Mouse (Mus musculus): ENCODE results near the gene Mctp2. TPM values are rescaled to one million over a fixed set of nuclear protein-coding genes. Genes with fewer than 3 reads are reported as not detected.

The Mctp2 gene
- total and polyA plus RNA-seq, 2 experiments from 2014 or later: 0.25 to 2.1 TPM

DNA sequence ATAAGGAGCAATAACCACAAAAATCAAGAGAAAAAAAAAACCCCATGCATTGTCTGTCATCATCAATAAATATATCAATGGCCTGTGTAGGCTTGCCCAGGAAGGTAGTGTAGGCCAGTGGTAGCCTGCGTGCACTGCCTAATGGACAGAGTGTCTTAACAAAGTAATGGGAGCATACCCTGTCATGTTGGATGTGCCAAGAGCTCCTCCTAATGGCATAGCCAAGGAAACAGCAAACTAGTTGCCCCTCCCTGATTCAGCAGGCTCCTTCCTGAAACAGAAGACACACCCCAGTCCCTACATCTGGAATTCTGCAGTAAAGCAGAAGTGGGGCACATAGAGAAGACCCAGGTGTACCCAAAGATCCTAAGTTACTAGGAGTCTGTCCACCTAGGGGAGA is 113.1 kb downstream of the Mctp2 start:
- Histone ChIP-seq H3K9me3 (ENCODE audit: low read length) (no peaks in the 10 kb centered on the region), H3K4me3 (ENCODE audit: low read depth, low read length) (no peak overlapping the region), H3K4me1 (ENCODE audit: insufficient read depth) (no peaks in the 10 kb centered on the region), H3K27me3 (ENCODE audit: insufficient read depth, low read length) (no peaks in the 10 kb centered on the region), H3K9ac (no peak overlapping the region), H3K27ac (ENCODE audit: low read depth, low read length) (no peak overlapping the region), H3K36me3 (ENCODE audit: insufficient read depth) (no peaks in the 10 kb centered on the region), H3K4me2 (ENCODE audit: low read depth) (no peak overlapping the region)
- DNase-seq (no peak), ATAC-seq (no peak)
- peak; percentile 20; the same call in 1 of the 2 replicates for TF ChIP-seq CTCF (IDR thresholded peaks at IDR 0.05; ENCODE audit: low read depth)
- 70% methylated on average over 1 of the region's 1 CpGs for WGBS

DNA sequence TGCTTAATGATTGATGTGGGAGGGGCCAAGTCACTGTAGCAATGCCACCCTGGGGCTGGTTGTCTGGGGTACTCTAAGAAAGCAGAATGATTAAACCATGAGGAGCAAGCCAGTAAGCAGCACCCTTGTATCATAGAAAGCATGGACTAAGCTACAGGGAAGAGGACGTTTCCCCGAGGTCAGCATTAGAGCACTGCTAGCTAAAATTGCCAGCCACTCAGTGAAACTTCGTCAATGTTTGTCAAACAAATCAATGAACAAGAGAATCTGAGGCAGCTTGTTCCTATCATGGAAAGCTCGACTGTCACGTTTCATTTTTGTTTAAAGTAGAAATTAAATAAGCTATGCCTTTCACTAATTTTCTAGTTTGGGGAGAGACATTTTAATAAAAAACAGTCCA is 124.8 kb downstream of the Mctp2 start:
- WGBS: 80% methylated on average over 5 of the region's 5 CpGs
- H3K4me1 ChIP-seq (ENCODE audit: insufficient read depth): no peaks in the 10 kb centered on the region
- H3K27ac ChIP-seq (ENCODE audit: low read depth, low read length): no peak overlapping the region
- DNase-seq: no peak
- H3K9me3 ChIP-seq (ENCODE audit: low read length): no peaks in the 10 kb centered on the region
- H3K9ac ChIP-seq: no peak overlapping the region
- ATAC-seq: no peak
- TF ChIP-seq CTCF (IDR thresholded peaks at IDR 0.05; ENCODE audit: low read depth): no peak
- H3K36me3 ChIP-seq (ENCODE audit: insufficient read depth): no peaks in the 10 kb centered on the region
- no peak overlapping the region for H3K4me3 ChIP-seq (ENCODE audit: low read depth, low read length)
- no peaks in the 10 kb centered on the region for H3K27me3 ChIP-seq (ENCODE audit: insufficient read depth, low read length)
- no peak overlapping the region for H3K4me2 ChIP-seq (ENCODE audit: low read depth)

DNA sequence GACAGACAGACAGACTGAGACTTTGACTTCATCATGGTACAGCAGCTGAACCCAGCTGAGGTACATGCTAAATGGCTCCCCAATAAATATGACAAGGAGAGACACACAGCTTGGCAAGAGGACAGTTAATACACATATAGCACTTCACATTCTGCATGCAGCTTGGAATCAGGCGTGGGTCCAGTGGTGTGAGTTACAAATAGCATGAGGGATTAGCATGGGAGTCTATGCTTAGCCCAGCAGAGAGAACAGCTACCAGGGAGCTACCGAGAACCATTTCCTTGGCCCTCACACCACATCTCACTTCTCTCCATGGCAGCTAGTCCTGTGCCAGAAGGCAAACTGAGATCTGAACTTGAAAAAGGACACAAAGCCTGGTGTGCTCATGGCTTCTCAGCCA is 137.1 kb downstream of the Mctp2 start:
- Histone ChIP-seq H3K4me3 (ENCODE audit: low read depth, low read length) (no peak overlapping the region), H3K36me3 (ENCODE audit: insufficient read depth) (no peaks in the 10 kb centered on the region), H3K27ac (ENCODE audit: low read depth, low read length) (no peak overlapping the region), H3K4me1 (ENCODE audit: insufficient read depth) (no peaks in the 10 kb centered on the region), H3K27me3 (ENCODE audit: insufficient read depth, low read length) (no peaks in the 10 kb centered on the region), H3K4me2 (ENCODE audit: low read depth) (no peak overlapping the region), H3K9ac (no peak overlapping the region), H3K9me3 (ENCODE audit: low read length) (no peaks in the 10 kb centered on the region)
- WGBS: 69% methylated on average over 2 of the region's 2 CpGs
- ATAC-seq: no peak
- TF ChIP-seq CTCF (IDR thresholded peaks at IDR 0.05; ENCODE audit: low read depth): no peak
- DNase-seq: no peak

GRCm38 (mm10) chr7:72165726-72166701 is 140.4 kb downstream of the Mctp2 start:
- no peak overlapping the region for H3K9ac ChIP-seq
- no peaks in the 10 kb centered on the region for H3K27me3 ChIP-seq (ENCODE audit: insufficient read depth, low read length)
- no peaks in the 10 kb centered on the region for H3K36me3 ChIP-seq (ENCODE audit: insufficient read depth)
- no peak overlapping the region for H3K4me2 ChIP-seq (ENCODE audit: low read depth)
- TF ChIP-seq CTCF (IDR thresholded peaks at IDR 0.05; ENCODE audit: low read depth): no peak
- H3K27ac ChIP-seq (ENCODE audit: low read depth, low read length): no peak overlapping the region
- DNase-seq (no peak), ATAC-seq (no peak)
- WGBS: 85% methylated on average over 13 of the region's 13 CpGs
- H3K9me3 ChIP-seq (ENCODE audit: low read length): no peaks in the 10 kb centered on the region
- no peak overlapping the region for H3K4me3 ChIP-seq (ENCODE audit: low read depth, low read length)
- no peaks in the 10 kb centered on the region for H3K4me1 ChIP-seq (ENCODE audit: insufficient read depth)

DNA sequence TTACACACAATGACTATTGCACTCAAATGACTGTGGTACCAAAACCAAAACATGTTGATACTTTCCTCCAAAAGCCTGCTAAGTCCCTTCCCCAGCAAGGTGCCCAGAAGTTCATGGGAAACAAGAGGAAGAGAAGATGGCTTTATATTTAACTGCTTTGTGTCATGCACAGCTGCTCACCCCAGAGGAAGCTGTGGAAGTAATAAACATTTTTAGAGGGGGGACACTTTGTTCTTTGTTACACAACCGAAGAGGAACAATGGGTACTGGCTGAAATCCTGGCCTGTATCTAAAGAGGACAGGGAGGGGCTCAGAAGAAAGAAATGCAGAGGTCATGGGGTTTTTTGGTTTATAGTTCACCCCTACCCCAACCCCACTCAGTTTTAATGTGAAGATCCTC is 144.2 kb downstream of the Mctp2 start:
- H3K4me1 ChIP-seq (ENCODE audit: insufficient read depth): no peaks in the 10 kb centered on the region
- 14% methylated on average over 1 of the region's 1 CpGs for WGBS
- no peak for TF ChIP-seq CTCF (IDR thresholded peaks at IDR 0.05; ENCODE audit: low read depth)
- H3K27me3 ChIP-seq (ENCODE audit: insufficient read depth, low read length): no peaks in the 10 kb centered on the region
- H3K9ac ChIP-seq: no peak overlapping the region
- no peak overlapping the region for H3K4me2 ChIP-seq (ENCODE audit: low read depth)
- no peak overlapping the region for H3K27ac ChIP-seq (ENCODE audit: low read depth, low read length)
- H3K36me3 ChIP-seq (ENCODE audit: insufficient read depth): no peaks in the 10 kb centered on the region
- H3K9me3 ChIP-seq (ENCODE audit: low read length): no peaks in the 10 kb centered on the region
- ATAC-seq: no peak
- DNase-seq: no peak
- no peak overlapping the region for H3K4me3 ChIP-seq (ENCODE audit: low read depth, low read length)

GRCm38 (mm10) chr7:72159513-72160063 is 146.8 kb downstream of the Mctp2 start:
- Histone ChIP-seq H3K4me1 (ENCODE audit: insufficient read depth) (no peaks in the 10 kb centered on the region), H3K4me2 (ENCODE audit: low read depth) (no peak overlapping the region), H3K27ac (ENCODE audit: low read depth, low read length) (no peak overlapping the region), H3K9ac (no peak overlapping the region), H3K4me3 (ENCODE audit: low read depth, low read length) (no peak overlapping the region), H3K36me3 (ENCODE audit: insufficient read depth) (no peaks in the 10 kb centered on the region), H3K27me3 (ENCODE audit: insufficient read depth, low read length) (no peaks in the 10 kb centered on the region), H3K9me3 (ENCODE audit: low read length) (no peaks in the 10 kb centered on the region)
- no peak for ATAC-seq
- TF ChIP-seq CTCF (IDR thresholded peaks at IDR 0.05; ENCODE audit: low read depth): no peak
- WGBS: 84% methylated on average over 4 of the region's 4 CpGs
- DNase-seq: no peak

Measured in forebrain, postnatal 0 days (tissue).